Mouse (Mus musculus): ENCODE results near the gene Epp13.
A peak's percentile ranks its signal among the peaks of the same experiment; 100 is the strongest.

DNA sequence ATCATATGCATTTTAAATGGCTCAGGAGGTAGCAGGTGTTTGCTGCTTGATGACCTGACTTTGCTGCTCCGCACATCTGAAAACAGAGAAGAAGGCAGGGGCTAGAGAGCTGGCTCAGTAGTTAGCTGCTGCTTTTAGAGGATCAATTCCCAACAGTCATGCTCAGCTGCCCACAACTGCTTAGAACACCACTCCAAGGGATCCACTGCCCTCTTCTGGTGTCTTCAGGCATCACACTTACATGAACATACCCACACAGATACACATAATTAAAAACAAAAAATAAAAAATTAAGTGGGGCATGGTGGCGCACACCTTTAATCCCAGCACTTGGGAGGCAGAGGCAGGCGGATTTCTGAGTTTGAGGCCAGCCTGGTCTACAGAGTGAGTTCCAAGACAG is 9.6 kb downstream of the Epp13 start:
- TF ChIP-seq CTCF (conservative IDR thresholded peaks at IDR 0.05; ENCODE audit: low read length) (peak; percentile 57), POU5F1 (IDR thresholded peaks at IDR 0.05; ENCODE audit: borderline replicate concordance, low read length) (no peak)

Measured in E14TG2a.4 (cell line).